Mouse (Mus musculus) erythroblast, embryonic 14.5 days (primary cell): Measurements from ENCODE around the gene Nat14.

Experiments used
- GATA1 ChIP-seq: IDR thresholded peaks from 2 replicates; pipeline ENCODE4 v1.6.1; 2012; ENCODE audit warnings: low read length, inconsistent platforms, mixed read lengths
- TAL1 ChIP-seq: IDR thresholded peaks from 3 replicates; pipeline ENCODE4 v1.6.1; 2012; ENCODE audit warnings: low read length, inconsistent platforms, mixed read lengths

- TF ChIP-seq TAL1 = no peak
- no peak for TF ChIP-seq GATA1
Observed at GRCm38 (mm10) chr7:4886680-4887079, 35.1 kb upstream of the Nat14 start.
